Mouse (Mus musculus): Measurements from ENCODE around the gene Fbxo39. TPM values are rescaled to one million over a fixed set of nuclear protein-coding genes. Genes with fewer than 3 reads are reported as not detected.
"Not testable (repeated sequence)": the region's sequence is repeated elsewhere in the genome, so short reads cannot be mapped to it uniquely, and the experiment has no call there.

Gene Fbxo39
- polyA plus RNA-seq, 1 experiment from 2014 or later: not detected

GRCm38 (mm10) chr11:72325701-72326100 lies 11.5 kb downstream of the Fbxo39 start:
- no peak overlapping the region for H3K27ac ChIP-seq
- H3K36me3 ChIP-seq: no peaks in the 10 kb centered on the region
- WGBS: 92% methylated on average over 4 of the region's 4 CpGs
- no peak overlapping the region for H3K4me2 ChIP-seq
- no peaks in the 10 kb centered on the region for H3K4me1 ChIP-seq
- no peak overlapping the region for H3K4me3 ChIP-seq (replicated peaks)
- no peak for ATAC-seq (replicated peaks; ENCODE audit: low FRiP score)
- no peak overlapping the region for H3K9ac ChIP-seq
- no peaks in the 10 kb centered on the region for H3K9me3 ChIP-seq (replicated peaks)
- no peaks in the 10 kb centered on the region for H3K27me3 ChIP-seq

DNA sequence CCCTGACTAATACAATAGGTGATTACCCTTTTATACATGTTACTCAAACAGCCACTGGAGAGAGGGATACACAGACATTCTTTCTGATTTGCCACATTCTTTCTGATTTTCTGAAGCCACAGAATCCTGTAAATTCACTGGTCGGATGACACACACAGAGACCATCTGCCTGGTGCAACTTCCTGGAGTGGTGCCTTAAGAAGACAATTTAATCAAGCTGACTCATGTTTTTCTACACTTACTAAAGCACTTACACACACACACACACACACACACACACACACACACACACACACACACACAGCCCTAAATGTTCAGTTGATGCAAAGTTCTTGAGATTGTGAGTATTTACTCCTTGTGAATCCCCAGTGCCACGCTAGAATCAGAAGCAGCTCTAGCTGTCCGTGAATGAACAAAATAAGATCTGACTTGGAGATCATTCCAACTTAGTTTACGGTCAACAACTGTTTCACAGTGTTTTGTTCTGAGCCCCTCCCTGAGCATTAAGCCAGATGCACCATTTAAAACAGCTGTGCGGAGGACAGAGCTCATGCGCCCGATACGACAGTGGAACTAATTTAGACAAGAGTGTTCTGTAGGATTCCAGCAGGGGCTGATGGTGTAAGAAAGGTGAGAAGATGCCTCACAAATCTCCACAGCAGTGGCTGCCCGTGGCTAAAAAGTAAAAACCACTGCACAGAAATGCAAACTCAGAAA lies 18.9 kb downstream of the Fbxo39 start:
- Histone ChIP-seq H3K36me3 (no peaks in the 10 kb centered on the region), H3K4me1 (peaks cover 8% of the 10 kb centered on the region), H3K9me3 (replicated peaks) (no peaks in the 10 kb centered on the region), H3K4me2 (no peak overlapping the region), H3K4me3 (replicated peaks) (no peak overlapping the region), H3K9ac (no peak overlapping the region), H3K27me3 (no peaks in the 10 kb centered on the region), H3K27ac (no peak overlapping the region)
- 76% methylated on average over 9 of the region's 9 CpGs for WGBS
- ATAC-seq (replicated peaks; ENCODE audit: low FRiP score): no peak

DNA sequence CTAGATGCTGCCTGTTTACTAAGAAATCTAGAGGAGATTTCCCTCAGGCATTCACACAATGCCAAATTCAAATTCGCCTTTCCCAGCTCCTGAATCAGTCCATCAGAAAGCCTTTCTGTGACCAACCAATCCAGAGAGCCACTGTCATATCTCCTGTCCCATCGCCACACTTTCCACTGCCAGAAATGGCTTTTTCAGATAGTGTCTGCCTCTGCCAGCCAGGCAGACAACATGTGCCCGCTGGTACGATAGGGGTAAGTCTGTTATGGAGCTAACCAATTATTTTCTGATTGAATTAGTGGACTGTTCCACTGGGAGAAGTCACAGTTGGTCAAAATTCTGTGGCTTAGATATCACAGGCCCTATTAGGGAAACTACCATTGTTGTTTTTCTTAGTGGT lies 20.4 kb downstream of the Fbxo39 start:
- Histone ChIP-seq H3K4me2 (no peak overlapping the region), H3K9me3 (replicated peaks) (no peaks in the 10 kb centered on the region), H3K27ac (no peak overlapping the region), H3K4me1 (peaks cover 23% of the 10 kb centered on the region), H3K36me3 (no peaks in the 10 kb centered on the region), H3K9ac (no peak overlapping the region), H3K27me3 (no peaks in the 10 kb centered on the region), H3K4me3 (replicated peaks) (no peak overlapping the region)
- WGBS: 81% methylated on average over 4 of the region's 4 CpGs
- ATAC-seq (replicated peaks; ENCODE audit: low FRiP score): no peak

DNA sequence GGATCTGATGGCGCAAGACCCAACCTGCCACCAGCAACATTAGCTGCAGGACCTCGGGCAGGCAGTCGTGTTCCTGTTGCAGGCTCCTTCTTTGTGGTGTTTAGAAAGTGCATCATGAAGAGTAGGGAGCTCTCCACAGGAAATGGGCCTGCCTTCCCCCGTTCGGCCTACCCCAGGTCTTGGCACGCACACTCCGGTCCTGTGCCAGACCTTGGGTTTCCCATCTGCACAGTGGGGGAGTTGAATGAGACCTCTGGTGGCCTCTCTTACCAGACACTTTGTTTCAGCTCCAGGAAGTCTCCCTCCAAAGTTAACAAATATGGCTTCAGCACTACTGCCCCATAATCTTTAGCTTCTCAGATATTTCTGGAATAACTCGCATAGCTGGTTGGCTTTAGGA lies 22.5 kb downstream of the Fbxo39 start:
- 85% methylated on average over 8 of the region's 8 CpGs for WGBS
- no peak overlapping the region for H3K4me2 ChIP-seq
- no peak overlapping the region for H3K27ac ChIP-seq
- H3K4me1 ChIP-seq: peaks cover 32% of the 10 kb centered on the region
- no peaks in the 10 kb centered on the region for H3K36me3 ChIP-seq
- no peak overlapping the region for H3K4me3 ChIP-seq (replicated peaks)
- no peak overlapping the region for H3K9ac ChIP-seq
- H3K27me3 ChIP-seq: no peaks in the 10 kb centered on the region
- no peak for ATAC-seq (replicated peaks; ENCODE audit: low FRiP score)
- no peaks in the 10 kb centered on the region for H3K9me3 ChIP-seq (replicated peaks)

GRCm38 (mm10) chr11:72338437-72338871 lies 24.2 kb downstream of the Fbxo39 start:
- H3K4me3 ChIP-seq (replicated peaks): no peak overlapping the region
- H3K4me2 ChIP-seq: no peak overlapping the region
- no peaks in the 10 kb centered on the region for H3K9me3 ChIP-seq (replicated peaks)
- peak; percentile 88 for ATAC-seq (replicated peaks; ENCODE audit: low FRiP score)
- H3K36me3 ChIP-seq: no peaks in the 10 kb centered on the region
- no peaks in the 10 kb centered on the region for H3K27me3 ChIP-seq
- WGBS: 33% methylated on average over 5 of the region's 5 CpGs
- H3K9ac ChIP-seq: no peak overlapping the region
- H3K27ac ChIP-seq: peak overlapping the region; percentile 87
- H3K4me1 ChIP-seq: peaks cover 35% of the 10 kb centered on the region

GRCm38 (mm10) chr11:72339716-72340115 lies 25.5 kb downstream of the Fbxo39 start:
- no peak overlapping the region for H3K9ac ChIP-seq
- H3K4me1 ChIP-seq: peaks cover 35% of the 10 kb centered on the region
- peak overlapping the region; percentile 87; the same call in 1 of the 2 replicates for H3K27ac ChIP-seq
- H3K36me3 ChIP-seq: no peaks in the 10 kb centered on the region
- no peak overlapping the region for H3K4me3 ChIP-seq (replicated peaks)
- ATAC-seq (replicated peaks; ENCODE audit: low FRiP score): no peak
- no peaks in the 10 kb centered on the region for H3K27me3 ChIP-seq
- H3K4me2 ChIP-seq: no peak overlapping the region
- no peaks in the 10 kb centered on the region for H3K9me3 ChIP-seq (replicated peaks)
- WGBS: 76% methylated on average over 4 of the region's 4 CpGs

GRCm38 (mm10) chr11:72342549-72343237 lies 28.4 kb downstream of the Fbxo39 start:
- peak; percentile 67 for ATAC-seq (replicated peaks; ENCODE audit: low FRiP score)
- Histone ChIP-seq H3K4me2 (peak overlapping the region; percentile 35; the same call in 1 of the 2 replicates), H3K27me3 (no peaks in the 10 kb centered on the region), H3K4me3 (replicated peaks) (no peak overlapping the region), H3K9me3 (replicated peaks) (no peaks in the 10 kb centered on the region), H3K9ac (no peak overlapping the region), H3K4me1 (peaks cover 30% of the 10 kb centered on the region), H3K36me3 (no peaks in the 10 kb centered on the region), H3K27ac (no peak overlapping the region)
- WGBS: 11% methylated on average over 7 of the region's 7 CpGs

GRCm38 (mm10) chr11:72343238-72343625 lies 29.0 kb downstream of the Fbxo39 start:
- not testable (repeated sequence) for H3K4me3 ChIP-seq (replicated peaks); H3K9me3 ChIP-seq (replicated peaks); H3K36me3 ChIP-seq; H3K4me2 ChIP-seq; ATAC-seq (replicated peaks; ENCODE audit: low FRiP score); H3K27me3 ChIP-seq; H3K27ac ChIP-seq; H3K9ac ChIP-seq
- WGBS: 92% methylated on average over 5 of the region's 5 CpGs
- H3K4me1 ChIP-seq: peaks cover 26% of the 10 kb centered on the region

GRCm38 (mm10) chr11:72343904-72344303 lies 29.7 kb downstream of the Fbxo39 start:
- H3K4me1 ChIP-seq: peaks cover 19% of the 10 kb centered on the region
- no peak overlapping the region for H3K4me3 ChIP-seq (replicated peaks)
- ATAC-seq (replicated peaks; ENCODE audit: low FRiP score): no peak
- H3K27ac ChIP-seq: no peak overlapping the region
- 20% methylated on average over 8 of the region's 8 CpGs for WGBS
- H3K4me2 ChIP-seq: no peak overlapping the region
- no peaks in the 10 kb centered on the region for H3K36me3 ChIP-seq
- no peaks in the 10 kb centered on the region for H3K9me3 ChIP-seq (replicated peaks)
- no peaks in the 10 kb centered on the region for H3K27me3 ChIP-seq
- no peak overlapping the region for H3K9ac ChIP-seq

GRCm38 (mm10) chr11:72344486-72344885 lies 30.2 kb downstream of the Fbxo39 start:
- Histone ChIP-seq H3K4me3 (replicated peaks) (no peak overlapping the region), H3K27me3 (no peaks in the 10 kb centered on the region), H3K36me3 (no peaks in the 10 kb centered on the region), H3K9me3 (replicated peaks) (no peaks in the 10 kb centered on the region), H3K9ac (no peak overlapping the region), H3K4me1 (peaks cover 14% of the 10 kb centered on the region), H3K4me2 (no peak overlapping the region), H3K27ac (no peak overlapping the region)
- no peak for ATAC-seq (replicated peaks; ENCODE audit: low FRiP score)
- WGBS: 88% methylated on average over 11 of the region's 11 CpGs

- Histone ChIP-seq H3K9ac (no peak overlapping the region), H3K36me3 (no peaks in the 10 kb centered on the region), H3K4me3 (replicated peaks) (no peak overlapping the region), H3K4me2 (no peak overlapping the region), H3K27me3 (no peaks in the 10 kb centered on the region), H3K27ac (no peak overlapping the region), H3K4me1 (no peaks in the 10 kb centered on the region; the same call in 1 of the 2 replicates), H3K9me3 (replicated peaks) (no peaks in the 10 kb centered on the region)
- 49% methylated on average over 10 of the region's 10 CpGs for WGBS
- no peak for ATAC-seq (replicated peaks; ENCODE audit: low FRiP score)
These were observed 34.3 kb downstream of the Fbxo39 start for GRCm38 (mm10) chr11:72348563-72348962.

DNA sequence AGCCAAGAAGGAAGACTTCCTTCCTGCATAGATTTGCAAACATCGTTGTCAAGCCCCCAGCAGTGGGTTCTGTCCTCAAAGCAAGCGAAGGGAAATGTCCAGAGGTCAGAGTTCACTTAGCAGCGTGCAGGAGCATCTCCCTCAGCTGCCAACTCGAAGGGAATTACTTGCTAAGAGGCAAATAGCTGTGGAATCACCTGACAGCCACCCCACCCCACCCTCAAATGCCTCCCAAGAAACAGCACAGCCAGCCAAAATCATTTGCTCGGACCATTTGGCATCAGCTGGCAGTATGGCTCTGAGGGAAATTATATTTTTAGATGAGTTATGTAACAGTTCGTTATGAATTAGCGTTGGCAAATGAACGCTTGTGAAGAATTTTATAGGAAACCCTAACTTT lies 34.8 kb downstream of the Fbxo39 start:
- Histone ChIP-seq H3K27ac (no peak overlapping the region), H3K36me3 (no peaks in the 10 kb centered on the region), H3K4me3 (replicated peaks) (no peak overlapping the region), H3K9me3 (replicated peaks) (no peaks in the 10 kb centered on the region), H3K4me2 (no peak overlapping the region), H3K4me1 (no peaks in the 10 kb centered on the region; the same call in 1 of the 2 replicates), H3K27me3 (no peaks in the 10 kb centered on the region), H3K9ac (no peak overlapping the region)
- 49% methylated on average over 8 of the region's 8 CpGs for WGBS
- ATAC-seq (replicated peaks; ENCODE audit: low FRiP score): no peak

Measured in kidney, embryonic 15.5 days (tissue).